Mouse (Mus musculus) lung, adult 2 months (tissue): Measurements from ENCODE around the gene Fam98b. TPM values are rescaled to one million over a fixed set of nuclear protein-coding genes. Genes with fewer than 3 reads are reported as not detected.

Experiments used
- DNase-seq: peaks from one replicate; pipeline ENCODE4 v3.0.0; 2022
- H3K4me1 ChIP-seq: fragments of 200-500 bp; 2 replicates; pipeline ENCODE4 v1.6.1; 2011; ENCODE audit warnings: low read length; ENCODE audit not compliant: control insufficient read depth, insufficient read depth
- H3K4me3 ChIP-seq: fragments of 200-500 bp; replicated peaks from 2 replicates; pipeline ENCODE3; 2011; ENCODE audit warnings: low read depth, mild to moderate bottlenecking, control low read depth, low read length; ENCODE audit errors: extremely low read depth
- CTCF ChIP-seq: fragments of 200-500 bp; IDR thresholded peaks from 2 replicates; pipeline ENCODE4 v1.5.1; 2011; ENCODE audit warnings: mild to moderate bottlenecking, low read length, control low read depth; ENCODE audit not compliant: insufficient read depth
- POLR2A ChIP-seq: fragments of 200-500 bp; IDR thresholded peaks from 2 replicates; pipeline ENCODE4 v1.6.1; 2011; ENCODE audit warnings: low read depth, mild to moderate bottlenecking, control low read depth, low read length, borderline replicate concordance; ENCODE audit errors: extremely low read depth
- WGBS: fragments of 180-500 bp; shearing (Covaris S2); methylation state at CpG from one replicate; pipeline ENCODE4 v1.1.7; 2018; 5-methylcytosine and 5-hydroxymethylcytosine counted together
- polyA plus RNA-seq: library from polyadenylated mRNA; depleted of rRNA; stranded (reverse); fragments of >200 nt; gene quantifications from 2 replicates; pipeline ENCODE4 v1.2.3, GENCODE M21; 2012

Fam98b gene
- polyA plus RNA-seq, 1 experiment: 6.5 TPM

DNA sequence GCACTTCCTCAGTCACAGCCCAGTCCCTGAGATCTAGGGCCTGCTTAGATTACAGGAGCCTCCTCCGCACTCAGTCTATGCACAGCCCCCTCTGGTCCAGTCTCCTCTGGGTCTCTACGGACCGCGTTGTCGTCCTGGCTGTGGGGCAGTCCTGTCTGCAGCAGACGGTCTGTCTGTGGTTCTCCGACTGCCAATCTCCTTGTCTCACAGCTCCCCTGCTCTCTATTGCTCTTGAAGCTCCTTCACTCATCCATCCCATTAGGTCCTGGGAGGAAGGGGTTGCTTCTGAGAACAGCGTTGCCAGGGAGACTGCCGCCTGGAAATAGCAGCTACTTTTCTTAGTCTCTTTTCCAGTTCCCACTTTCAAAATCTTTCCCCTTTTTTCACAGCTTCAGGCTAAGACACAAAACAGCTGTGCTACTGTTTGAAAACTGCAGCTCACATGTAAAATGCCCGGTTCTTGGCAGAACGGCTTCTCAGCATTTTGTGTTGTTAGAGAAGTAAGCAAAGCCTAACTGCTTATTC is 20.9 kb upstream of the Fam98b start:
- no peak for DNase-seq
- 57% methylated on average over 11 of the region's 11 CpGs for WGBS
- H3K4me3 ChIP-seq: no peak overlapping the region
- no peaks in the 10 kb centered on the region; the same call in 1 of the 2 replicates for H3K4me1 ChIP-seq
- TF ChIP-seq POLR2A (no peak), CTCF (no peak)

DNA sequence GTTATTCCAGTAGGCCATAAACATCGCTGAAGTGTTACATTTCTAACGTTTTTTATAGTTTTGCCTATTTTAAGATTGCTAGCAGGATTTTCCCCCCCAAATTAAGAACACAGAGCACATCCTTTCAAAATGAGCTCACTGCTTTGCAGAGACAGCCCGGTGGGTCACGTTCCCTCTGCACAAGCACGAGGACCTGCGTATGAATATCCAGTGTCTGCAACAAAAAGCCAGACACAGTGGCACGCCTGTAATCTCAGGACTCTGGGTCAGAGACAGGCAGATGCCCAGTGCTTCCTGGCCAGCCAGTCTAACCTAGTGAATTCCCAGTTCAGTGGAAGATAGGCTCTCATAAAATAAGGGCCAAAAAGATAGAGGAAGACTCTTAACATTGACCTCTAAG is 19.3 kb upstream of the Fam98b start:
- WGBS: 87% methylated on average over 7 of the region's 7 CpGs
- Histone ChIP-seq H3K4me1 (no peaks in the 10 kb centered on the region; the same call in 1 of the 2 replicates), H3K4me3 (no peak overlapping the region)
- no peak for TF ChIP-seq POLR2A
- no peak for TF ChIP-seq CTCF
- DNase-seq: no peak

DNA sequence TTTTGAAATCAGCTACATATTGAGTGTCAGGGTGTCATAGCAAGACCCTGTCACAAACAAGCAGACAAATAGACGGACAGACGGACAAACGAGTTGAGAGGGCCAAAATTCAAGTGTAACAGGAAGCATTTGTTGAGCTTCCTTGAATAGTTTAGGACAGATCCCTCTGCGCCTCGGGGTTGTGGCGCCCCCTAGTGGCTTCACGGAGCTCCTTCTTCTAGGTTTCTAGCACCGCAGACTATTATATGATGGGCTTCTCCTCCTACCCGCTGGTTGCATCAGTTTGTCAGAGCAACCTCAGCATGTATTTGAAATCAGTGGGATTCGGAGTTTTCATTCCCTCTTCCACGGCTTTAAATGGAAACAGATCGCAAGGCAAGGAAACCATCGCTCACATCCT is 18.3 kb upstream of the Fam98b start:
- WGBS: 4% methylated on average over 13 of the region's 13 CpGs
- TF ChIP-seq POLR2A (no peak), CTCF (peak; percentile 80)
- H3K4me3 ChIP-seq: no peak overlapping the region
- no peaks in the 10 kb centered on the region; the same call in 1 of the 2 replicates for H3K4me1 ChIP-seq
- DNase-seq: peak; percentile 69

DNA sequence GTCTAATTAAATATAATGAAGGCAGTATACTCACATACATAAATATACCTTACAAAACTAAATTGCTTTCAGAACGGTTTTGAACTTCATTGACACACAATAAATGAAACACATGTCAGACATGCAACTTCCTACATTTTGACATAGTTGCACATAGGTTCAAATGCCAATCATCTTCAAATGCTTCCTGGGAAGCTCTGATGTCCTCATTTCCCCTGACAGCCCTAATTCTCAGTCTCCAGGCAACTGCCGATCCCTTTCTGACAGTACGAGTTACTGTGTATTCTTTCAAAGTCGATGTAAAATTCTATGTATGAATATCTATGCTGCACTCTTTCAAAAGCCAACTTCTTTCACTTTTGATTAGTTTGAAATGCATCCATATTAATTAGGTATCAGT is 7.6 kb upstream of the Fam98b start:
- DNase-seq: no peak
- TF ChIP-seq POLR2A (no peak), CTCF (no peak)
- H3K4me3 ChIP-seq: no peak overlapping the region
- WGBS: 70% methylated on average over 4 of the region's 4 CpGs
- H3K4me1 ChIP-seq: no peaks in the 10 kb centered on the region

DNA sequence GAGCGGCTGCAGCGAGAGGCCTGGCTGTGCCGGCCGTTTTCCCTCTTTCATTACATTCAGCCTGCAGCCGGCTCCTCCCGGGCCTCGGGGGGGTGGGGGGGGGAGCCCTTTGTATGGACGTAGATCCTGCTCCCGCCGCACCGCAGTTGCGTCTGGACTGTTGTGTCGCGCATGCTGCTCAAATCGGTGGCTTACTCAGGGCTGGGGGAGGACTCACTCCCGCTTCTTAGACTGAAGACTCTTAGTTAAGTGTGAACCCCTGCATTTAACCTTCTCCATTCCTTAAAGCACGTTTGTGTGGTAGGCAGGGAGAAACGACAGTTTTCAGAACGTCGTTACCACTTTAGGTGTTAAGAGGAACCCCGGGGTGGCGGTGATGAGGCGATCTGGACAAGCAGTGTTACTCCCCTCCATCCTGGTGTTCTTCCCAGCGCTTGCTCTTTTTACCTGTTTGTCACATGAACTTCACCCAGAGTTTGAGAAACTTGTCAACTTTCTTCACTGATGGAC is 517 bp downstream of the Fam98b start:
- no peak for TF ChIP-seq POLR2A
- TF ChIP-seq CTCF: no peak
- under 1% methylated on average over 24 of the region's 24 CpGs for WGBS
- Histone ChIP-seq H3K4me1 (no peaks in the 10 kb centered on the region), H3K4me3 (peak overlapping the region; percentile 81)
- DNase-seq: peak; percentile 35

DNA sequence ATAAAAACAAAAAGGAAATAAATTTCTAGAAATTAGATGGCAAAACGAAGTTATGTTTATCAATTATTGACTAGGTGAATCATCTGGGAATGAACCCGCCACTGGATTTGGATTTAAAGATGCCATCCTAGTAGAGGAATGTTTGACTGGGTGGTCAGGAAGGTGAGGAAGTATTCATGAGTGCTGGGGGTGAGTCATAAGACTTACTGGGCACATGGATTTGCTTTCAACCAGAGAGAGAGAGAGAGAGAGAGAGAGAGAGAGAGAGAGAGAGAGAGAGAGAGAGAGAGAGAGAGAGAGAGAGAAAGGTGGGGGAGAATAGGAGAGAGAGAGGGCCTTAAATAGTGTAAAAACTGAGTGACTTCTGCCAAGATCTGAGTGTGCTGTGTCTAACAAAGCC is 5.9 kb downstream of the Fam98b start:
- no peak overlapping the region for H3K4me3 ChIP-seq
- 84% methylated on average over 2 of the region's 2 CpGs for WGBS
- no peaks in the 10 kb centered on the region for H3K4me1 ChIP-seq
- DNase-seq: no peak
- TF ChIP-seq POLR2A: no peak
- no peak for TF ChIP-seq CTCF

DNA sequence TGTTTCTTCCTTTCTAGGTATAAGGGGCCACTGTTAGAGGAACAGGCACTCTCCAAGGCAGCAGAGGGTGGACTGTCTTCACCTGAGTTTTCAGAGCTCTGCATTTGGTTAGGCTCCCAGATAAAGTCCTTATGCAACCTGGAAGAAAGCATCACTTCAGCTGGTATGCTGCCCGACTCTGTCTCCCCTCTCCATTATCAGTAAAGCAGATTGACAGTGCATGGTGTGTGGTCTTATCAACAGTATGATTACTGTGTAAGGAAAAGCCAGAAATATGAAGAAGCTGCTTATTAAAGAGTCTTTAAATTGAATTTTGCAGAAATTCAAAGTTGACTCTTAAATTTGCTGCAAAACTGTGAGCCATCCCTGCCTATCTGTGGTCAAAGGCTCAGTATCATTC is 8.1 kb downstream of the Fam98b start:
- DNase-seq: no peak
- H3K4me1 ChIP-seq: no peaks in the 10 kb centered on the region
- WGBS: 85% methylated on average over 1 of the region's 1 CpGs
- TF ChIP-seq CTCF: no peak
- no peak for TF ChIP-seq POLR2A
- H3K4me3 ChIP-seq: no peak overlapping the region

DNA sequence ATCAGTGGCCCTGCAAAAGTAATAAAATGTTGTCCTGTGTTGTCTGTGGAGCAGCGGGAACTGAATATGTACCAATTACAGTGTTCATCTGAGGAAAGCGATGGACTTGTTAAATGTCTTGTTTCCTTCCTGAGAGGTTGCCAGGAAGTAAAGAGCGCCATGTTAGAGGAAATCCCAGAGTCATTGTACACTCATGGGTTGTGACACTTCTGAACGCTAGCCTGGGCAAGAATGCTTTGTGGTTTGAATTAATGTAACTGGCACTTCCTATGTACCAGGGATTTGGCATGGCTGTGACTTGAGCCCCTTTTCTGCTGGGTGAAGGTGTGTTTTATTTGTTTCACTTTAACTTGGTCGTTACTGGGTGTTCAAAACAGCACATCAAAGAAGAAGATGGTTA is 12.6 kb downstream of the Fam98b start:
- Histone ChIP-seq H3K4me1 (no peaks in the 10 kb centered on the region), H3K4me3 (no peak overlapping the region)
- no peak for DNase-seq
- WGBS: 65% methylated on average over 5 of the region's 5 CpGs
- TF ChIP-seq CTCF: no peak
- TF ChIP-seq POLR2A: no peak

DNA sequence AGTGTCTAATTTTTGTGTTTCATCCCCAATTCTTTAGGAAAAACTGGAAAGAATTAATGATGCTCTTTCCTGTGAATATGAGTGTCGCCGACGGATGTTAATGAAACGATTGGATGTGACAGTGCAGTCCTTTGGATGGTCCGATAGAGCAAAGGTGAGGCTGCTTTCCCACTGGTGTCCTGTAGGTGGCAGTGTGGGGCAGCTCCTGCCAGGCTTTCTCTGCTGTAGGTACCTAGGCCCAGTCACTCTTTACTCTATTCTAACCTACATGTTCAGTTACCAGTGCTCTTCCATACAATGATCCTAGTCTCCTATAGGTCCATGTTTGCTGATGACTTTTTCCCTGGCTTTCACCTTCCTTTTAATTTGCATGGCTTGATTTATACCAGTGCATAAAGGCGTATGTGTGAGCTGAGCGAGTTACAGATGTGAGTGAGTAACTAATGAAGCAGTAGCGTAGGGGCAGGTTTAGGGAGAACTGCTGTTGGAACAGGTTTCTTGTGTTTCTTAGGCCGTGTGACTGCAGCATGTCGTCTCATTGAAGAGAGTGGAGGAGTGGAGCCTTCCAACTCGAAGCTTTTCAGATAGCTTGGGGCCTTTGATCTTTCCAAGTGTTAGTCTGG is 14.4 kb downstream of the Fam98b start:
- WGBS: 71% methylated on average over 11 of the region's 11 CpGs
- Histone ChIP-seq H3K4me3 (no peak overlapping the region), H3K4me1 (no peaks in the 10 kb centered on the region)
- peak; percentile 54 for DNase-seq
- no peak for TF ChIP-seq POLR2A
- peak; percentile 89 for TF ChIP-seq CTCF

DNA sequence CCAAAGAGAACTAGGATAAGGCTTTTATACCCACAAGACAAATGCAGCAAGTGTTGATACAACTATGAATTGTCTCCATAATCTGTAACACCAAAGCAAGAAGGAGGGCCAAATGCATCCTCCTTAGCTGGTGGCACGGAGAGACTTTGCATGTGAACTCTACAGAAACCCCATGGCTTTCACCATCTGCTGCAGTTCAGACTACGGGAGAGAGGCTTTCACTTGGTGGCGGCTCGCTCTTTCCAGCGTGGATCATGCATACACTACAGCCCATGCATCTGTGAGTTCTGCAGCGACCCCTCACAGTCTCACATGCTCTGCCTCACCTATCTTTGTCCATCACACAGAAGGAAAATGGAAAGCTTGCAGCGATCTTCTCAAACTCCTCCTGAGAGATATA is 38.8 kb downstream of the Fam98b start:
- no peak for TF ChIP-seq POLR2A
- no peak for TF ChIP-seq CTCF
- DNase-seq: no peak
- 87% methylated on average over 7 of the region's 7 CpGs for WGBS
- no peaks in the 10 kb centered on the region for H3K4me1 ChIP-seq
- H3K4me3 ChIP-seq: no peak overlapping the region
